Mouse (Mus musculus) kidney, adult 2 months (tissue): ENCODE data around the gene Arhgef7.

Source experiments
- CTCF ChIP-seq: fragments of 200-500 bp; conservative IDR thresholded peaks from 2 replicates; pipeline ENCODE4 v1.5.1; 2011; ENCODE audit warnings: low read depth, mild to moderate bottlenecking, control low read depth, low read length, moderate library complexity, mixed read lengths; ENCODE audit not compliant: insufficient read depth, insufficient read length
- POLR2A ChIP-seq: fragments of 200-500 bp; IDR thresholded peaks from one replicate; pipeline ENCODE4 v1.6.1; 2011; ENCODE audit warnings: low read depth, low read length, control low read depth

DNA sequence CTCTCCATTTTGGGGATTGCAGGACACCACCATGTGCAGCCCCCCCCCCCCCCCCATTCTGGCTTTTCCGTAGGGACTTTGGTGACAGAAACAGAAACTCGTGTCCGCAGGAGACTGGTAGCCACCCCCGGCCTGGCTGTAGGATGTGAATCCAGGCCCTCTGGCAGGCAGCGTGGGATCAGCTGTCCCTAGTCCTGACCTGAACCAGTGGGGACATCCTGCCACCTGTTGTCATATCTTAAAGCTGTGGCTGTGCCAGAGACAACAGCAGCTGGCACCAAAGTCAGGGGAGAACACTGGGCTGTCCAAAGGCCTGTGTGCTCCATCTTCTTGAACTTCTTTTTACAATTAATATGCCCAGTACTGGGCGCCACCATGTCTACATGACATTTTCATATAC is 35.8 kb upstream of the Arhgef7 start:
- TF ChIP-seq POLR2A (no peak), CTCF (no peak)
